Mouse (Mus musculus): ENCODE results near the gene Rgs9. TPM values are rescaled to one million over a fixed set of nuclear protein-coding genes. Genes with fewer than 3 reads are reported as not detected.

Rgs9 gene
- total RNA-seq, 2 experiments from 2014 or later, result 0.39 to 0.41 TPM

- DNase-seq, result no peak
- intact Hi-C loops (cut with DNase I), result no loop called here
Measured at GRCm38 (mm10) chr11:109187631-109188184, 110.2 kb downstream of the Rgs9 start.

GRCm38 (mm10) chr11:109181118-109181517 lies 116.8 kb downstream of the Rgs9 start:
- intact Hi-C loops (cut with DNase I), result no loop called here
- no peak for DNase-seq

GRCm38 (mm10) chr11:109180290-109180689 lies 117.6 kb downstream of the Rgs9 start:
- DNase-seq, result peak; percentile 8 to 13
- intact Hi-C loops (cut with DNase I), result no loop called here

GRCm38 (mm10) chr11:109178788-109179518 lies 119.0 kb downstream of the Rgs9 start:
- intact Hi-C loops (cut with DNase I), result loop anchor here (2.0 to 5.0 kb wide), 2 partner anchors 254 to 727 kb away; no protein-coding TSS in a partner anchor
- peak; percentile 14 to 48 for DNase-seq

- intact Hi-C loops (cut with DNase I), result loop anchor here (5.0 kb wide), 1 partner anchor 723 kb away; no protein-coding TSS in a partner anchor
- no peak for DNase-seq
Measured at GRCm38 (mm10) chr11:109175376-109175969, 122.5 kb downstream of the Rgs9 start.

Other genes starting within 250 kb of the Rgs9 start
- not detected for gene E030025P04Rik, start 153.8 kb downstream of the Rgs9 start, total RNA-seq (2021)
- gene Gna13, start 64.7 kb upstream of the Rgs9 start, total RNA-seq (2021), result 10 to 100 TPM; 37.6 to 38.4 TPM
- not detected for gene 9930022D16Rik, start 115.8 kb upstream of the Rgs9 start, total RNA-seq (2021)
- 10 to 100 TPM; 42.5 to 46.1 TPM for gene Amz2, start 127.8 kb upstream of the Rgs9 start, total RNA-seq (2021)
- 1 to 10 TPM; 2.7 to 2.8 TPM for gene Arsg, start 175.2 kb upstream of the Rgs9 start, total RNA-seq (2021)
- gene Slc16a6, start 175.5 kb upstream of the Rgs9 start, total RNA-seq (2021), result 1 to 10 TPM; 7.3 to 7.7 TPM

Measured in heart, postnatal 14 days (tissue).